Mouse (Mus musculus): ENCODE measurements around the gene Gm48552.
A peak's percentile ranks its signal among the peaks of the same experiment; 100 is the strongest.

The Gm48552 gene

DNA sequence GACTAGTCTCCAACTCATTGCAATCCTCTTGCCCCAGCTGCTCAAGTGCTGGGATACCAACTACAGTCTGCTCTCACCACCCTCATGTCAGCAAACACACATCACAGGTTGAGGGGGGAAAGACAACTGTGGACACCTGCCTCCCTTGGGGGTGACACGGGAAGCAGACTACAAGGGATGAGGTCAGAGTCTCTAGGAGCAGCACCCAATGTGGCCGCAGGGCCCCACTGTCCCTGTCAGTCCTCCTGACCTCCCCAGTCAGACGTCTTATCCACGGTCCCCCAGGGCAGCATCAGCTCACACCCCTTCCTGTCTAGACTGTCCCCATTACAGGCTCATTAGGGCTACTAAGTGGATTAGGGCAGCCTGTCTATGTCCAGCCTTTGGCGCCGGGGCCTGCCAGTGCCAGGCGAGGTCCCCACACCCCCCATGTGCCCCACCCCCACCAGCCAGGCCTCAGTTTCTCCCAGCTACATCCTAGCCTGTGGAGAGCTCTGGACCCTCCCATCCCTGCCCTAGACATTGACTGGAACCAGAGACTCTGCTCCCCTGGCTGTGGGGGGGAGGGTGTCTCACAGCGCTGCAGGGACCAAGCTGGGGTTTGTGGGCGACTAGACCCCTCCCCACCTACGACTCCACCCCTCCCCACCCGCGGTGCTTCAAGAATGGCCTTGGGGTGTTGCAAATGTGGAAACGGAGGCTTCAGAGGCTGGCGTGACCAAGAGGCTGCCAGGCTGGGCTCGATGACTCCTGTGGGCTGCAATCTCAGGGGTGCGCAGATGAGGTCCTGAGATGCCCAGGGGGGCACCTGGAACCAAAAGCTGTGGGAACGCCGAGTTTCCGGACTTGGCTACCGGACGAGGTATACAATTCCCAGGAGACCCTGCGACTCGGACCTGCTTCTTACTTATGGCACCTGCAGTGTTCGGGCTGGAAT, 18.0 kb downstream of the Gm48552 start:
- no peak for DNase-seq (ENCODE audit: low spot score)

- DNase-seq (ENCODE audit: low spot score) = peak; percentile 60
Measured at GRCm38 (mm10) chr10:81407539-81408423, 19.0 kb downstream of the Gm48552 start.

DNA sequence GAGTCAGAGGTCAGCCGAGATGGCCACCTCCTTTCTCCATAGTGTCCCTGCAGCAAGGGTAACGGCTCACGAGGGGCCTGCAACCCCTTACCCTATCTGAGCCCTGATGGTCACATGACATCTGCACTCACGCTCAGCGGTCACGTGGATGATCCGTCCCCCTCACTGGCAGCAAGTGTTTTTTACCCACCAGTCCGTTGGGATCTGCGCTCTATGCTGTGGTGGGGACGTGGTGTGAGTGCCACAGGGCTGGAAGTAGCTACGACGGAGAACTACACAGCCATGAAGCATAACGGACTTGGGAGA, 19.6 kb downstream of the Gm48552 start:
- DNase-seq (ENCODE audit: low spot score) = no peak

- DNase-seq (ENCODE audit: low spot score) = peak; percentile 76
Measured at GRCm38 (mm10) chr10:81408871-81409291, 20.1 kb downstream of the Gm48552 start.

DNA sequence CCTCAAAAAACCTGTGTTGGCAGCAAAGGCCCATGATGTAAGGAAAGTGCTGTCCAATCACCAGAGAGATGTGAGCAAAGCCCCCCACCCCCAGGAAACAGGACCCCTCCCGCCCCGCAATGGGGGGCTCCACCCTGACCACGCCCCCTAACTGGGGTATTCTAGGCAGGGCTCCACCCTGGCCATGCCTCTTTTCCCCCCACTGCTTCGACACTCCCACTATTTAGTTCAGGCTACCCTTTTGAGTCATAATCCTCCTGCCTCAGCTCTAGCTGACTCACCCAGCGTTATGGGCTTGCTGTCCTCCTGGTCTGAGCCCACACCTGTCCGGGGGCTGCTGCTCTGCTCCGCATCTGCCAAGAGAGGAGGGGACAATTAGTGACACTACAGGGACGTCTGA, 20.5 kb downstream of the Gm48552 start:
- no peak for DNase-seq (ENCODE audit: low spot score)

DNA sequence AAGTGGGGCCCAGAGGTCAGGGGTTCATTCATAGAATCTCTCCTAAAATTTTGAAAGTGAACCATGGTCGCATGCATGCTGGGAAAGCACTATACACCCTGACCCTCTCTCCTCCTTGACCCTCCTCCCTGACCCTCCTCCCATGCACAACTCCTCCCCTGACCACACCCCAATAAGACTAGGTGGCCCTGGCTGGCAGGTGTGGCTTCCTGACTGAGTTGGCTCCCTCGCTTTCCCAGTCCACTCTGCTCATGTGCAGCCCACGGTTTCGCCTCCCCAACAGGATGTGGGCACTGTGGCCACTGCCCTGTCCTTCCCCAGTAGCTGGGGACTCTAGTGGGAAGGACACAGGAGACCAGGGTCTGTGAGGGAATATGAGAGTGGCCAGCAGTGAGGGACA, 21.5 kb downstream of the Gm48552 start:
- no peak for DNase-seq (ENCODE audit: low spot score)

DNA sequence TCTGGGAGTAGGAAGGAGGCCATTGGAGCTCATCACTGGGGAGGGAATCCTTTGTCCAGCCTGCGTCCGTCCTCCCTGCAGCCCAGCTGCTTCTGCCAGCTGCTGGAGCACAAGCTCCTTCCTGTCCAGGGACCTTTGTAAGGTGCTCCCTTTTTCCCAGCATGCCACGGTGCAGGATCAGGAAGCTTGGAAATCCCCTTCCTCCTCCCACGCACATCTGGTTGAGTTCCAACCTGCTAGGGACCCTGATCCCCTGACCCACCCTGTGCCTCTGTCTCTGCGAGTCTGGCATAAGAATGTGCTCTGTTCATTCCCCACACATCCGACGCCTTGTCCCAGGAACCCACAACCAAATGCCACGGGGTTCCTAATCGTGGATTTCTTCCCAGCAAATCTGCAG, 22.2 kb downstream of the Gm48552 start:
- no peak for DNase-seq (ENCODE audit: low spot score)

DNA sequence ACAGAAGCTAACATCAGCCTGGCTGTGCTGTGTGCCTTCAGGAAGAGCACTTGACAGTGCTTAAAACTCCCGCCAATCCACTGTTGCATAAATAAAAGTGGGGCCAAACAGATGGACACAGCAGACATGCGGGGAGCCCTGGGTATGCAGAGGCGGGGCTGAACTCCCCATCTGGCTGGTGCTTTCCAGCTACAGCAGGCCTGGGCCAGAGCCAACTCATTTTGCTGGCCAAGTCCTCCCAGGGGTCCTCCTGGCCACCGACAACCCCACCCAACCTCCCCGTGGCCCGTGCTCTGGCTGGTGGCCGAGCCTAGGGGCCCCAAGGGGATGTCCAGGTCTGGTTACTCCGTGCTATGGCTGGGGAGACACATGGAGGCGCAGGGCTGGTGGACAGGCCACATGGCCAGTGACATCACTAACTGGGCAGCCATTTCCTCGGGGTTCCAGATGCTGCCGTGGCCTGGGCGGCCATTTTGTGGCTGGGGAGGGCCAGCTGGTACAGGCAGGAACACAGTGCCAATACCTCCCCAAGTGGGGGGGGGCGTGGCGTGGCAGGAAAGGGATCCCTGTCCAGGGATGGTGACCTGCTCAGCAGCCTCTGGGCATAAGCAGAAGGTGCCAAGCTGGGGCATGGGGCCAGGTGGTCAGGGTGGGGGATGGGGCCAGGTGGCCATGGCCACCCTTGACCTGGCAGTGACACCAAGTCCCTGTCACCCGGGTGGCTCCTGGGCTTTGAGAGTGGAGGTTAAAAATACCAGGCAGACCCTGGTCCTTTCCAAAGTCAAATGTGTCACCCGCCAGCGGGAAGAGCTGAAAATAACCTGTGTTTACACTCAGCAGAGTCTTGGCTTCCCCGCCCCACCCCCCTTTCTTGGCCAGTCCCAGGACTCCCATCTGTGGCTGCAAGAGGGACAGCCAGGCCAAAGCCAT, 22.9 kb downstream of the Gm48552 start:
- peak; percentile 58 for DNase-seq (ENCODE audit: low spot score)

GRCm38 (mm10) chr10:81412586-81413309, 23.9 kb downstream of the Gm48552 start:
- no peak for DNase-seq (ENCODE audit: low spot score)

DNA sequence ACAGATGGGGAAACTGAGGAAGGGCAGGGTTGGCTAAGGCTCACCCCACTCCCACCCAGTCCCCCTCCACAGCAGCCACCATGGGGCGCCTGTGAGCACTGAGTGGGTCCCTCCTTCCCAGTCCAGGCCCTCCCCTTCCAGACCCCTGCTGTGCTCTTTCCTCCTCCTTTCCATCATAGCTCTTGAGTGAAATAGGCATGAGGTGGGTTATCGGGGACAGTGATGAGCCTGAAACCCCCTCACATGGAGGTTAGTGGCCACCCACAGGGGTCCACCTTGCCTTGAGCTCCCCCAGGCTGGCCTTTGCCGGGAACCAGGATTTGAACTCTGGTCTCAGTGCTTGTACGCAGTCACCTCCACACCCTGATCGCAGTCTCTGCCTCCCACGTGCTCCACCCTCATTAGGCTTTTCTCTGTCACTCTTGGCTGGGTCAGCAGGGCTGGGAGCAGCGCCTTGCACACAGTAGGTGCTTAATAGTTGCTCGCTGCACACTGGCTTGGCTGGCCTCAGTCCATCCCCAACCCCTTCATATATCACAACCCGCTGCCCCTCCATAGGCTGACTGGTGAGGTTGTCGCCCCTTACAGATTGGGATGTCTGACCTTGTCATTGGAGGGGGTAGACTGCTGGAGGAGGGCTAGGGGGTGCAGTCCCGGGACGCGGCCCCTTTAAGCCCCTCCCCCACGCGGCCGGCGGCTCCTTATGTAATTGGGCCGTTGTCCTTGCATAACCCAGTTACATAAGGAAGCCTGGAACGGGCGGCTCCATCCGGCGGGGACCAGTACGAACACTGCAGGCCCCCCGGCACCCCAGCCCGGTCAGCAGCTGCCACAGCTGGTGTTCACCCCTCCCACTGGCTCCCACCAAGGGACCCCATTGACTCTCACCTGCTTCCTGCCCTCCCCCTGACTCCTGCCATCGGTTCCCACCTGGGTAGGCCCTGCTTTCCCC, 24.8 kb downstream of the Gm48552 start:
- DNase-seq (ENCODE audit: low spot score) = peak; percentile 77

GRCm38 (mm10) chr10:81414682-81415081, 25.9 kb downstream of the Gm48552 start:
- DNase-seq (ENCODE audit: low spot score) = no peak

DNA sequence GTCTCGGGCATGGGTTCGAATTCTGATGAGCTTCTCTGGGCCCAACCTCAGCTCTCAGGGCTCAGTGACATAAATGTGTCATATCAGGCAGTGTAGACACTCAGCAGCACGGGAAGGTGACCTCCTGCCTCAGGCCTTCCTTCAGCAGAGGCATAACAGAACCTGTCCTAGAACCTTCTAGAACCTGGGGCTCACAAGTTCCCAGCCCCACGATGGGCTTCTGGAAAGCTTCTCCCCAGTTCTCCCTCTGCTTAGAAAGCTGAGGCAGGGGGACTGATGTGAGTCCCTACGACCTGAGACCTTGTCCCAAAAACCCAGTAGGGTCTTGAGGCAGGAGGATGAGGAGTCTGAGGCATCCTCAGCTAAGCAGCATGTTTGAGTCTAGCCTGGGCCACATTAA, 26.3 kb downstream of the Gm48552 start:
- no peak for DNase-seq (ENCODE audit: low spot score)

GRCm38 (mm10) chr10:81415549-81416310, 26.9 kb downstream of the Gm48552 start:
- no peak for DNase-seq (ENCODE audit: low spot score)

DNA sequence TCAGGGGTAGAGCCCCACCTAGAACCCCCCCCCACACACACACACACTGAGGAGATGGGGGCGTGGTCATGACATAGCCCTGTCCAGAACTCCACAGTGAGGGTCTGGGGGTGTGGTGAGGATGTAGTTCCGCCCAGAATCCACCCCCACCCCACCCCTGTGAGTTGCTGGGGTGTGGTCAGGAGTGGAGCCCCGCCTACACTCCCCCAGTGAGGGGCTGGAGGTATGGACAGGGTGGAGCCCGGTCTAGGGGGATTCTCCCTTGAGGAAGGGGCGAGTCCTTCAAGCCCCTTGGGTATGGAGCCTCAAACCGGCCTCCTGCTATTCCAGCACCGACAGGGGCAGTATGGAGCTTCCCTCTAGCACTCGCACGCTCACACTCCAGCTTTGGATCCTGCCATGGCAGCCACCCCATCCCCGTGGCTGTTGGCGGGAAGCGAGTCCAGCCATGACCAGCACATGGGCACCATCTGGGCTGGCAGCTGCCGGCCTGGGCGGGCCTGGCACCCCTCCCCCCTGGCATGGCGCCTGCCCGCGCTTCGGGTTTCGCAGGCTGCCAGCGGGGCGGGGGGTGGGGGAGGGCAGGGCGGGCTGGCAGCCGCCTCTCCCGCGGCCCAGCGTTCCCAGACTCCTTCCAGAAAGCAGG, 27.9 kb downstream of the Gm48552 start:
- DNase-seq (ENCODE audit: low spot score) = peak; percentile 72

- no peak for DNase-seq (ENCODE audit: low spot score)
Measured at GRCm38 (mm10) chr10:81417227-81418215, 28.7 kb downstream of the Gm48552 start.

- no peak for DNase-seq (ENCODE audit: low spot score)
Measured at GRCm38 (mm10) chr10:81418216-81419070, 29.6 kb downstream of the Gm48552 start.
